Mouse (Mus musculus): ENCODE measurements around the gene Fgfr2. TPM values are rescaled to one million over a fixed set of nuclear protein-coding genes. Genes with fewer than 3 reads are reported as not detected.
"Not testable (repeated sequence)": the region's sequence is repeated elsewhere in the genome, so short reads cannot be mapped to it uniquely, and the experiment has no call there.

The Fgfr2 gene
- polyA plus RNA-seq, 1 experiment from 2014 or later = not detected

- H3K79me2 ChIP-seq (ENCODE audit: inconsistent target) = no peaks in the 10 kb centered on the region
- no peaks in the 10 kb centered on the region for H3K36me3 ChIP-seq (ENCODE audit: inconsistent target)
- H3K4me3 ChIP-seq (ENCODE audit: inconsistent target) = no peak overlapping the region
- WGBS (ENCODE audit: missing documents) = 46% methylated on average over 4 of the region's 4 CpGs
- H3K27ac ChIP-seq = no peak overlapping the region
Observed at GRCm38 (mm10) chr7:130681798-130682197, 2441.4 kb downstream of the Fgfr2 start.

GRCm38 (mm10) chr7:130678414-130678813, 2444.7 kb downstream of the Fgfr2 start:
- Histone ChIP-seq H3K4me3 (ENCODE audit: inconsistent target) (no peak overlapping the region), H3K27ac (no peak overlapping the region), H3K36me3 (ENCODE audit: inconsistent target) (no peaks in the 10 kb centered on the region), H3K79me2 (ENCODE audit: inconsistent target) (no peaks in the 10 kb centered on the region)
- 97% methylated on average over 6 of the region's 6 CpGs for WGBS (ENCODE audit: missing documents)

- Histone ChIP-seq H3K4me3 (ENCODE audit: inconsistent target) (no peak overlapping the region), H3K36me3 (ENCODE audit: inconsistent target) (no peaks in the 10 kb centered on the region), H3K27ac (no peak overlapping the region), H3K79me2 (ENCODE audit: inconsistent target) (no peaks in the 10 kb centered on the region)
- 92% methylated on average over 12 of the region's 12 CpGs for WGBS (ENCODE audit: missing documents)
Observed at GRCm38 (mm10) chr7:130677541-130678274, 2445.4 kb downstream of the Fgfr2 start.

GRCm38 (mm10) chr7:130676885-130677540, 2446.1 kb downstream of the Fgfr2 start:
- Histone ChIP-seq H3K79me2 (ENCODE audit: inconsistent target) (no peaks in the 10 kb centered on the region), H3K4me3 (ENCODE audit: inconsistent target) (no peak overlapping the region), H3K36me3 (ENCODE audit: inconsistent target) (no peaks in the 10 kb centered on the region), H3K27ac (no peak overlapping the region)
- 94% methylated on average over 11 of the region's 11 CpGs for WGBS (ENCODE audit: missing documents)

- 91% methylated on average over 8 of the region's 9 CpGs for WGBS (ENCODE audit: missing documents)
- Histone ChIP-seq H3K27ac (no peak overlapping the region), H3K36me3 (ENCODE audit: inconsistent target) (no peaks in the 10 kb centered on the region), H3K79me2 (ENCODE audit: inconsistent target) (no peaks in the 10 kb centered on the region), H3K4me3 (ENCODE audit: inconsistent target) (no peak overlapping the region)
Observed at GRCm38 (mm10) chr7:130674526-130674925, 2448.6 kb downstream of the Fgfr2 start.

GRCm38 (mm10) chr7:130673169-130674033, 2449.7 kb downstream of the Fgfr2 start:
- Histone ChIP-seq H3K79me2 (ENCODE audit: inconsistent target) (no peaks in the 10 kb centered on the region), H3K4me3 (ENCODE audit: inconsistent target) (no peak overlapping the region), H3K27ac (no peak overlapping the region), H3K36me3 (ENCODE audit: inconsistent target) (no peaks in the 10 kb centered on the region)
- WGBS (ENCODE audit: missing documents) = 85% methylated on average over 9 of the region's 9 CpGs

- no peak overlapping the region for H3K27ac ChIP-seq
- WGBS (ENCODE audit: missing documents) = 98% methylated on average over 2 of the region's 6 CpGs
- no peaks in the 10 kb centered on the region for H3K36me3 ChIP-seq (ENCODE audit: inconsistent target)
- H3K4me3 ChIP-seq (ENCODE audit: inconsistent target) = no peak overlapping the region
- no peaks in the 10 kb centered on the region for H3K79me2 ChIP-seq (ENCODE audit: inconsistent target)
Observed at GRCm38 (mm10) chr7:130671301-130671700, 2451.8 kb downstream of the Fgfr2 start.

GRCm38 (mm10) chr7:130670358-130670757, 2452.8 kb downstream of the Fgfr2 start:
- H3K27ac ChIP-seq = no peak overlapping the region
- 91% methylated on average over 4 of the region's 4 CpGs for WGBS (ENCODE audit: missing documents)

GRCm38 (mm10) chr7:130669370-130669881, 2453.7 kb downstream of the Fgfr2 start:
- Histone ChIP-seq H3K36me3 (ENCODE audit: inconsistent target) (no peaks in the 10 kb centered on the region), H3K79me2 (ENCODE audit: inconsistent target) (no peaks in the 10 kb centered on the region), H3K27ac (no peak overlapping the region), H3K4me3 (ENCODE audit: inconsistent target) (no peak overlapping the region)
- 95% methylated on average over 8 of the region's 8 CpGs for WGBS (ENCODE audit: missing documents)

More at GRCm38 (mm10) chr7:130670358-130670757, 2452.8 kb downstream of the Fgfr2 start:
- Histone ChIP-seq H3K36me3 (ENCODE audit: inconsistent target) (no peaks in the 10 kb centered on the region), H3K4me3 (ENCODE audit: inconsistent target) (no peak overlapping the region), H3K79me2 (ENCODE audit: inconsistent target) (no peaks in the 10 kb centered on the region)

GRCm38 (mm10) chr7:130668729-130669281, 2454.3 kb downstream of the Fgfr2 start:
- H3K36me3 ChIP-seq (ENCODE audit: inconsistent target) = no peaks in the 10 kb centered on the region
- no peaks in the 10 kb centered on the region for H3K79me2 ChIP-seq (ENCODE audit: inconsistent target)
- H3K4me3 ChIP-seq (ENCODE audit: inconsistent target) = no peak overlapping the region
- 83% methylated on average over 7 of the region's 7 CpGs for WGBS (ENCODE audit: missing documents)
- H3K27ac ChIP-seq = no peak overlapping the region

- H3K36me3 ChIP-seq (ENCODE audit: inconsistent target); H3K27ac ChIP-seq; H3K79me2 ChIP-seq (ENCODE audit: inconsistent target); H3K4me3 ChIP-seq (ENCODE audit: inconsistent target): not testable (repeated sequence)
- 100% methylated on average over 1 of the region's 1 CpGs for WGBS (ENCODE audit: missing documents)
Observed at GRCm38 (mm10) chr7:130668013-130668412, 2455.1 kb downstream of the Fgfr2 start.

- H3K27ac ChIP-seq = no peak overlapping the region
- no peaks in the 10 kb centered on the region for H3K79me2 ChIP-seq (ENCODE audit: inconsistent target)
- H3K4me3 ChIP-seq (ENCODE audit: inconsistent target) = no peak overlapping the region
- WGBS (ENCODE audit: missing documents) = 95% methylated on average over 8 of the region's 9 CpGs
- no peaks in the 10 kb centered on the region for H3K36me3 ChIP-seq (ENCODE audit: inconsistent target)
Observed at GRCm38 (mm10) chr7:130665358-130665757, 2457.8 kb downstream of the Fgfr2 start.

GRCm38 (mm10) chr7:130664629-130665028, 2458.5 kb downstream of the Fgfr2 start:
- WGBS (ENCODE audit: missing documents) = 96% methylated on average over 5 of the region's 5 CpGs
- H3K4me3 ChIP-seq (ENCODE audit: inconsistent target) = no peak overlapping the region
- H3K79me2 ChIP-seq (ENCODE audit: inconsistent target) = no peaks in the 10 kb centered on the region
- no peaks in the 10 kb centered on the region for H3K36me3 ChIP-seq (ENCODE audit: inconsistent target)
- no peak overlapping the region for H3K27ac ChIP-seq

GRCm38 (mm10) chr7:130664037-130664436, 2459.1 kb downstream of the Fgfr2 start:
- no peaks in the 10 kb centered on the region for H3K79me2 ChIP-seq (ENCODE audit: inconsistent target)
- no peak overlapping the region for H3K4me3 ChIP-seq (ENCODE audit: inconsistent target)
- 99% methylated on average over 5 of the region's 5 CpGs for WGBS (ENCODE audit: missing documents)
- H3K36me3 ChIP-seq (ENCODE audit: inconsistent target) = no peaks in the 10 kb centered on the region
- H3K27ac ChIP-seq = no peak overlapping the region

All from macrophage (primary cell).